Mouse (Mus musculus) forebrain, postnatal 0 days (tissue): ENCODE measurements around the gene Hmgb1. TPM values are rescaled to one million over a fixed set of nuclear protein-coding genes. Genes with fewer than 3 reads are reported as not detected.
A peak's percentile ranks its signal among the peaks of the same experiment; 100 is the strongest.
"Not testable (repeated sequence)": the region's sequence is repeated elsewhere in the genome, so short reads cannot be mapped to it uniquely, and the experiment has no call there.

Experiments used
- ATAC-seq: fragments of 200-750 bp; cut with Nextera tagmentation; 2 replicates; pipeline ENCODE4 v1.8.0; 2017; ENCODE audit warnings: mild to moderate bottlenecking, moderate library complexity
- DNase-seq: peaks from one replicate; pipeline ENCODE4 v3.0.0-alpha.2; 2015
- H3K27ac ChIP-seq: fragments of 300-500 bp; sonication (generic); 2 replicates; pipeline ENCODE4 v1.5.1; 2014; ENCODE audit warnings: low read depth, mild to moderate bottlenecking, antibody characterized with exemption, low read length, moderate library complexity, mixed read lengths
- H3K27me3 ChIP-seq: fragments of 300-500 bp; sonication (generic); 2 replicates; pipeline ENCODE4 v1.6.1; 2014; ENCODE audit warnings: mild to moderate bottlenecking, low read length, mixed read lengths; ENCODE audit not compliant: insufficient read depth
- H3K36me3 ChIP-seq: fragments of 300-500 bp; sonication (generic); 2 replicates; pipeline ENCODE4 v1.6.1; 2014; ENCODE audit warnings: mild to moderate bottlenecking, moderate library complexity; ENCODE audit not compliant: insufficient read depth
- H3K4me1 ChIP-seq: fragments of 300-500 bp; sonication (generic); 2 replicates; pipeline ENCODE4 v1.6.1; 2014; ENCODE audit warnings: antibody characterized with exemption; ENCODE audit not compliant: insufficient read depth
- H3K4me2 ChIP-seq: fragments of 300-500 bp; sonication (generic); 2 replicates; pipeline ENCODE4 v1.6.1; 2014; ENCODE audit warnings: low read depth, mild to moderate bottlenecking, moderate library complexity
- H3K4me3 ChIP-seq: fragments of 300-500 bp; sonication (generic); 2 replicates; pipeline ENCODE4 v1.5.1; 2014; ENCODE audit warnings: low read depth, low read length, mixed read lengths
- H3K9ac ChIP-seq: fragments of 300-500 bp; sonication (generic); 2 replicates; pipeline ENCODE4 v1.6.1; 2014; ENCODE audit warnings: mild to moderate bottlenecking
- H3K9me3 ChIP-seq: fragments of 300-500 bp; sonication (generic); 2 replicates; pipeline ENCODE4 v1.6.1; 2016; ENCODE audit warnings: low read length
- CTCF ChIP-seq: sonication (generic); IDR thresholded peaks from 2 replicates; pipeline ENCODE4 v1.5.1; 2016; ENCODE audit warnings: antibody characterized with exemption, control low read depth, low read depth
- WGBS: fragments of 180-500 bp; shearing (Covaris S2); extraction: QIAGEN DNeasy Blood & Tissue Kit; methylation state at CpG from one replicate; pipeline ENCODE4 v1.1.7; 2014; 5-methylcytosine and 5-hydroxymethylcytosine counted together
- polyA plus RNA-seq: library from polyadenylated mRNA; unstranded; fragments of >200 nt; fragmentation: Nextera tagmentation; extraction: Ambion mirVana; gene quantifications from 2 replicates; pipeline ENCODE4 v1.2.1, GENCODE M21; 2015
- total RNA-seq: library from RNA; depleted of rRNA; stranded (reverse); fragments of >200 nt; gene quantifications from 2 replicates; pipeline ENCODE4 v1.2.3, GENCODE M21; 2014

The Hmgb1 gene
- total and polyA plus RNA-seq, 2 experiments from 2014 or later: 446 to 892 TPM

GRCm38 (mm10) chr5:149150882-149151281 is 33.4 kb downstream of the Hmgb1 start:
- H3K4me1 ChIP-seq: no peaks in the 10 kb centered on the region
- no peak overlapping the region for H3K4me2 ChIP-seq
- 90% methylated on average over 3 of the region's 3 CpGs for WGBS
- no peaks in the 10 kb centered on the region for H3K27me3 ChIP-seq
- no peak for TF ChIP-seq CTCF
- no peak for ATAC-seq
- no peak overlapping the region for H3K4me3 ChIP-seq
- H3K9me3 ChIP-seq: no peaks in the 10 kb centered on the region
- no peak overlapping the region for H3K27ac ChIP-seq
- no peaks in the 10 kb centered on the region for H3K36me3 ChIP-seq
- no peak for DNase-seq
- no peak overlapping the region for H3K9ac ChIP-seq

- no peak for TF ChIP-seq CTCF
- no peaks in the 10 kb centered on the region for H3K4me1 ChIP-seq
- no peak for ATAC-seq
These were observed 36.8 kb downstream of the Hmgb1 start for GRCm38 (mm10) chr5:149147386-149148000.

DNA sequence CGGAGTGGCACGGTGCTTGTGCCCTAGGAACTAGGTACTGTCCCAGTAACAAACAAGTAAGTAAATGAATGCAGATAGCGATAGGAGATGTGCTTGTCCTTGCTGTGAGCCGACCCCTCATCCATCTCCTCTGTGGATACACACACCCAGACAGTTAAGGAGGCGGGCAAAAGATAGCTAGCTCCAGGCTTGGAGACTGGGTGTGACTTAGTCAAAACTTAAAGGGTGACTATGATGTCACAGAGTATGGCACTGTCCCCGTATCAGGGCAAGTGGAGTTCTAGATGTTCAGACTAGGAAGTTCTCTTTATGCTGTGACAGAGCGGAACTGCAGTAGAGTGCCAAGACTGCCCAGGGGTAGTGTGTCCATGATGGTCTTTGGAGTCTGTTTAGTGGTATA is 37.6 kb downstream of the Hmgb1 start:
- 93% methylated on average over 7 of the region's 7 CpGs for WGBS
- DNase-seq (no peak), ATAC-seq (no peak)
- Histone ChIP-seq H3K4me3 (no peak overlapping the region), H3K27me3 (no peaks in the 10 kb centered on the region), H3K4me1 (no peaks in the 10 kb centered on the region), H3K36me3 (no peaks in the 10 kb centered on the region), H3K4me2 (no peak overlapping the region), H3K27ac (no peak overlapping the region), H3K9me3 (no peaks in the 10 kb centered on the region), H3K9ac (no peak overlapping the region)
- TF ChIP-seq CTCF: no peak

More at GRCm38 (mm10) chr5:149147386-149148000, 36.8 kb downstream of the Hmgb1 start:
- Histone ChIP-seq H3K27ac (no peak overlapping the region), H3K27me3 (no peaks in the 10 kb centered on the region), H3K9me3 (no peaks in the 10 kb centered on the region), H3K9ac (no peak overlapping the region), H3K4me2 (no peak overlapping the region), H3K4me3 (no peak overlapping the region), H3K36me3 (no peaks in the 10 kb centered on the region)
- no peak for DNase-seq
- WGBS: 82% methylated on average over 8 of the region's 8 CpGs

- TF ChIP-seq CTCF: no peak
- Histone ChIP-seq H3K4me2 (no peak overlapping the region), H3K9ac (no peak overlapping the region), H3K27me3 (no peaks in the 10 kb centered on the region), H3K27ac (no peak overlapping the region), H3K9me3 (no peaks in the 10 kb centered on the region), H3K4me1 (no peaks in the 10 kb centered on the region), H3K36me3 (no peaks in the 10 kb centered on the region), H3K4me3 (no peak overlapping the region)
- ATAC-seq: peak; percentile 71
- 71% methylated on average over 25 of the region's 25 CpGs for WGBS
- DNase-seq: no peak
These were observed 40.4 kb downstream of the Hmgb1 start for GRCm38 (mm10) chr5:149143766-149144375.

- H3K4me2 ChIP-seq, H3K27ac ChIP-seq, ATAC-seq, DNase-seq, H3K9me3 ChIP-seq, H3K36me3 ChIP-seq, H3K27me3 ChIP-seq, H3K9ac ChIP-seq, H3K4me1 ChIP-seq, H3K4me3 ChIP-seq: not testable (repeated sequence)
- 100% methylated on average over 1 of the region's 1 CpGs for WGBS
These were observed 43.1 kb downstream of the Hmgb1 start for GRCm38 (mm10) chr5:149141155-149141554.

- DNase-seq: no peak
- H3K4me2 ChIP-seq: no peak overlapping the region
- TF ChIP-seq CTCF: no peak
- ATAC-seq: no peak
- H3K4me3 ChIP-seq: no peak overlapping the region
- H3K27ac ChIP-seq: no peak overlapping the region
- H3K9ac ChIP-seq: no peak overlapping the region
- H3K27me3 ChIP-seq: no peaks in the 10 kb centered on the region
- H3K36me3 ChIP-seq: no peaks in the 10 kb centered on the region
- no peaks in the 10 kb centered on the region for H3K9me3 ChIP-seq
- no peaks in the 10 kb centered on the region for H3K4me1 ChIP-seq
- WGBS: 63% methylated on average over 9 of the region's 9 CpGs
These were observed 44.0 kb downstream of the Hmgb1 start for GRCm38 (mm10) chr5:149140336-149140735.

DNA sequence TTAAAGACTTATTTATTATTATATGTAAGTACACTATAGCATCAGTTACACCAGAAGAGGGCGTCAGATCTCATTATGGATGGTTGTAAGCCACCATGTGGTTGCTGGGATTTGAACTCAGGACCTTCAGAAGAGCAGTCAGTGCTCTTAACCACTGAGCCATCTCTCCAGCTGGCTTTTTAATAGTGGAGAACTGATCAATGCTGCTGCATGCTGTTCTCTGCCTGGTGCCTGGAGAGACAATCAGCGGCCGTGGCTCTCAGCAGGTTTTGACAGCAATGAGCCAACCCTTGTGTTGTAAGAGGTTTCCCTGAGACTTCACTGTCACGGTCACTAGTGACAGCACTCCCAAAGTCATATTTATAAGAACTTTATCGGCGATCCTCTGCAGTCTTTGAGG is 46.2 kb downstream of the Hmgb1 start:
- not testable (repeated sequence) for H3K27me3 ChIP-seq, ATAC-seq, H3K27ac ChIP-seq, H3K36me3 ChIP-seq, H3K4me1 ChIP-seq, H3K4me3 ChIP-seq, H3K4me2 ChIP-seq, DNase-seq, H3K9me3 ChIP-seq, H3K9ac ChIP-seq
- WGBS: 92% methylated on average over 6 of the region's 6 CpGs
